Mouse (Mus musculus) erythroblast, embryonic 14.5 days (primary cell): Measurements from ENCODE around the gene Efcab3. TPM values are rescaled to one million over a fixed set of nuclear protein-coding genes. Genes with fewer than 3 reads are reported as not detected.

Experiments
- H3K27me3 ChIP-seq: 2 replicates; pipeline ENCODE4 v1.6.1; 2012; ENCODE audit warnings: inconsistent platforms; ENCODE audit not compliant: control insufficient read depth
- H3K36me3 ChIP-seq: 2 replicates; pipeline ENCODE4 v1.6.1; 2012; ENCODE audit warnings: mild to moderate bottlenecking, inconsistent platforms; ENCODE audit not compliant: control insufficient read depth
- H3K4me1 ChIP-seq: 2 replicates; pipeline ENCODE4 v1.6.1; 2012; ENCODE audit warnings: inconsistent platforms; ENCODE audit not compliant: control insufficient read depth
- H3K4me3 ChIP-seq: replicated peaks from 2 replicates; pipeline ENCODE3; 2012; ENCODE audit warnings: moderate library complexity, mild to moderate bottlenecking, inconsistent platforms
- H3K9me3 ChIP-seq: 2 replicates; pipeline ENCODE4 v1.6.1; 2012; ENCODE audit warnings: low read length, inconsistent platforms, mixed read lengths; ENCODE audit not compliant: control insufficient read depth
- GATA1 ChIP-seq: IDR thresholded peaks from 2 replicates; pipeline ENCODE4 v1.6.1; 2012; ENCODE audit warnings: low read length, inconsistent platforms, mixed read lengths
- TAL1 ChIP-seq: IDR thresholded peaks from 3 replicates; pipeline ENCODE4 v1.6.1; 2012; ENCODE audit warnings: low read length, inconsistent platforms, mixed read lengths
- polyA plus RNA-seq: library from polyadenylated mRNA; stranded (reverse); fragments of >175 nt; gene quantifications from 2 replicates; pipeline ENCODE4 v1.2.3, GENCODE M21; 2012

Gene Efcab3
- polyA plus RNA-seq, 1 experiment = not detected

- Histone ChIP-seq H3K4me3 (no peak overlapping the region), H3K4me1 (peaks cover 38% of the 10 kb centered on the region), H3K36me3 (peaks cover 46% of the 10 kb centered on the region), H3K27me3 (peaks cover 37% of the 10 kb centered on the region), H3K9me3 (peaks cover 27% of the 10 kb centered on the region)
- TF ChIP-seq GATA1 = no peak
- no peak for TF ChIP-seq TAL1
Measured at GRCm38 (mm10) chr11:105164516-105165510, 101.4 kb downstream of the Efcab3 start.

GRCm38 (mm10) chr11:105166780-105167179 is 103.4 kb downstream of the Efcab3 start:
- H3K36me3 ChIP-seq = peaks cover 47% of the 10 kb centered on the region
- no peak overlapping the region for H3K4me3 ChIP-seq
- H3K27me3 ChIP-seq = peaks cover 37% of the 10 kb centered on the region
- peaks cover 27% of the 10 kb centered on the region for H3K9me3 ChIP-seq
- TF ChIP-seq GATA1 (no peak), TAL1 (no peak)
- peaks cover 45% of the 10 kb centered on the region for H3K4me1 ChIP-seq

Other genes starting within 250 kb of the Efcab3 start
- 0.31 and 0.35 TPM in 2 replicates for gene Mettl2, start 62.8 kb downstream of the Efcab3 start, polyA plus RNA-seq
- not detected in 2 replicates for gene Gm10842, start 83.3 kb downstream of the Efcab3 start, polyA plus RNA-seq
- 0.56 and 0.91 TPM in 2 replicates for gene Tlk2, start 115.2 kb downstream of the Efcab3 start, polyA plus RNA-seq
- 0.01 and 0.03 TPM in 2 replicates for gene Mrc2, start 229.1 kb downstream of the Efcab3 start, polyA plus RNA-seq